Mouse (Mus musculus) liver, adult (tissue): ENCODE data around the gene Map2k7.

Experiments used
- GATA4 ChIP-seq: IDR thresholded peaks from 2 replicates; pipeline ENCODE4 v1.6.1; 2014; ENCODE audit warnings: mild to moderate bottlenecking, low read length; ENCODE audit not compliant: insufficient replicate concordance

Map2k7 gene

DNA sequence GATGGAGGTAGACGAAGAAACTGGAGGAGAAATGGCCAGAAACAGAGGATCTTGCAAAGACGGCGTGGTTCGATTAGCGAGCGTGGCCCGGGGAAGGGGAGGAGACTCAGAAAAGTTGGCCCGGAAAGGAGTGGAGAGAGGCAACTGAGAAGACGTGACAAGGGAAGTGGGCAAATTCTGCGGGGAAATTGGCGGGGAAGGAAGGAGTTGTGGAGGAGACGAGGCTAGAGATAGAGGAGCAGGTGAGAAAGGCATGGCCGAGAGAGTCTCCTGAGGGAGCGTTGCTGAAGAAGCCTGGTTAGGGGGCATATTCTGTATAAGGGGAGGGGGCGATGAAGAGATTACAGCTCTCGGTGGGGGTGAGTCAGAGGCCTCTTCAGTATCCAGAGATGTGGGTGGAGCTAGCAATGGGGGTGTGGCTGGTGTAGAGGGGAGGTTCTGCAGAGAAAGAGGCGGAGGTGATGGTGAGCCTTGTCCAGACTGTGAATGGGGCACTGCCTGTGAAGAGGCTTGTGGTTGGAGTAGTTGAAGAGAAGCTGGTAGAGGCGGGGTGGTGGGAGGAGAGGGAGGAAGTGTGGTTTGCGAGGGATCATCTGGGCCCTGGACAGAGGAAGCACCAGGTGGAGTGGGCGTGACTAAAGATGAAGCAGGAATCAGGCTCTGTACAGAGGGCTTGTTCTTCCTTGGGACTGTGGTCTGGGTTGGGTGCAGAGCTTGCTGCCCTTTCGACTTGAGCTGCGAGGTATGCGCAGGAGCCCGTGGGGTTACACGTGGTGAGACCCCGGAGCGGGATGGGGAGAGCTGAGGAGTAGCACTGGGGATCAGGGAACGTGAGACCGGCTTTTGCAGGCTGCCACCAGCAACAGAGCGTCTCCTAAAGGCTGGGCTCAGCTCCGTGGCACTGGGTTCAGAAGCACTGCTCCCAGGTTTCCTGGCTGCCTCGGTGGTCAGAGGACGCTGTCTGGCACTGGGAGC, 24.2 kb upstream of the Map2k7 start:
- no peak for TF ChIP-seq GATA4

DNA sequence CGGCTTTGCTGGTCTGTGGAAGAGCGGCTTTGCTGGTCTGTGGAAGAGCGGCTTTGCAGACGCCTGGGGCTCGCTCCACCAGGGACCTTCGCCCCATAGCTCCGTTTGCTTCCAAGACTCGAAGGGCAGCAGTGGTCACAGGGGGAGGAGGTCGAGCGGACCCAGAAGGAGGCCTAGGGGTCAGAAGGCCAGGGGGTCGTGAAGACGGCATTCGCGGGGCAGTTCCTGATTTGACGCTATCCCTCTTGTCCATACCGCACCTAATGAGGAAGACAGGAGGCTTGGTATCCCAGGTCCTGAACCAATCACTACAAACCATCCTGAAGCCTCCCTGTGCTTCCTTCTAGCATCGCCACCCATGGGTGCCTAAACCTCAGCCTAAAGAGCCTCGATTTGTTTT, 22.2 kb upstream of the Map2k7 start:
- no peak for TF ChIP-seq GATA4

DNA sequence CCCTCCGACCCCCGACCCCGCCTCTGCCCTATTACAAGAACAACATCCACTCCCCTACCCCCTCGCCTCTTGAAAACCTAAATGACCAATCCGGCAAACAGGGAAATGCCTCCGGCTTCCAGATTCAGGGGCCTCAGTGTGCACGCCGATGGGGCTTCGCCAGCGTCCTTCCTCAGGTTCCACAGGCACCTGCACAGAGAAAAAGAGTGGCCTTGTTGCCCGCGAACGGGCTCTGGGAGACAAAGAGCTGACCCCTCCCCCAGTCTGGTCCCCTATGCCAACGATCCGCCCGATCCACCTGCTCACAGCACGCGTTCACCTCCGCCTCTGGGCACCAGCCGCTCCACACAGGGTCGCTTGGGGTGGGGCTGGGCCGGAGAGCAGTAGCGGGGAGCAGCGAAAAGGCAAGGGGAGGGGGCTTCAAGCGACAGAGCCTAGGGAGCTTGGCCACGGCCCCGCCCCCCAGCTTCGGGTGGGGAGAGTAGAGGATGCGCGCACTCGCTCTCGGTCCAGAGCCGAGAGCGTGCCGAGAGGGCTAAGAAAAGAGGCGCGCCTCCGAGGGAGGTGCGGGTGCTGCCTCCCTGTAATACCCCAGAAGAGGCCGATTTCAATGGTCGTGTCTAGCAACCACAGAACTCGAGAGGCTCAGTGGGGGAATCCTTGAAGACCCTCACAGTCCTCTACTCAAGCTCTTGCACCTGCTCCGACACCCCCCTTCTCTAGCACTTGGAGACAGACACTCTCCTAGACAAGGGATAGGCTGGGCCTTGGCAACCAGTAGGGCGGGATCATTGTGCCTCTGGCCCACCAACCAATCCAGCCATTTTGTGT, 21.5 kb upstream of the Map2k7 start, which contains the start of gene Prr36:
Gene Prr36, minus strand, starts transcription at position 669 of the 831 bp plus-strand sequence.
- no peak for TF ChIP-seq GATA4

DNA sequence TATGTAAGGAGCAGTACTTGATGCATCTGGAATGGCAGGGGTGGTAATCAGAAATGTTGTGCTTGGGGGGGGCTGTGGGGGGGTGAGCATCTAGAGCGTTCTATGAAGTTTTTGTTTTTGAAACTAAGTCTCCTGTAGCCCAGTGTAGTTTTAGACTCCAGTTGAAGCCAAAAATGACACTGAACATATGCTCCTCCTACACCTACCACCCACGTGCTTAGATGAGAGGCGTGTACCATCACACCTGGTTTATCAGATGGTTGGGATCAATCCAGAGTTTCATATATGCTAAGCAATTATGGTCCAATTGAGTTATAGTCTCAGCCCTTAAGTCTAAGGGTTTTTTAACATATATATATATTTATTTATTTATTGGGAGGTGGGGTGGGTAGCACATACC, 18.9 kb upstream of the Map2k7 start:
- TF ChIP-seq GATA4 = no peak

DNA sequence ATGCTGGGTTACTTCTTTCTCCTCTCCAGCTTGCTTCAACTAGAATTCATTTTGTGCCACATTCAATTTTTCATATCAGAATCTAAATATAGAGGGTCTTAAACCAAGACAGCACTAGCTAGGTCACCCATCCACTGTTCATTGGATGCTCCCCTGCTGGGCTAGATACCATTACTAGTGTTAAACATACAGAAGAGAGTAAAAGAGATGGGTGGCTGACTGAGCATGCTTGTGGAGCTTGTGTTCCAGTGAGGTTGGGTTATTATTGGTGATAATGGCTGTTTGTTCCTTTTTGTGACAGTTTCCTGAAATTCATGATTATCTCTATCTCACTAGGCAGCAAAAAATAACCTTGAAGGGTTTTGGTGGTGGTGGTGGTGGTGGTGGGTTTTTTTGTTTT, 16.5 kb upstream of the Map2k7 start:
- TF ChIP-seq GATA4 = no peak

DNA sequence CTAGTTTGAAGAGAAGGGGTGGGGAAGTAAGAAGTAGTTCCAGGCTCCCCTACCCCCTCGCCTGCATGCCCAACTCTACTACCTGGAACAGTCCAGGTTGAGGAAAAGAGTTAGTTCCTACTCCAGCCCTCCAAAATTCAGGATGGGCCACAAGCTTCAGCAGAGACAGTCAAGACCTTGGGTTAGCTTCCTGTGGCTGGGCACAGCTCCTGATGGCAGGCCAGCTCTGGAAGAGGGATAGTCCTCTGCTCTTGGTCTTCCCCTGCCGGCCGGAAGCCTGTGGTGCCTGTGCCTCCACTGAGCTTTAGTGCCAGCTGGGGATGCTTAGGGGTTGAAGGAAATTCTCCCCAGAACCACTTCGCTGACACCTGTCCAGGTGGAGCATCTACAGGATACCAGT, 12.2 kb upstream of the Map2k7 start:
- no peak for TF ChIP-seq GATA4

DNA sequence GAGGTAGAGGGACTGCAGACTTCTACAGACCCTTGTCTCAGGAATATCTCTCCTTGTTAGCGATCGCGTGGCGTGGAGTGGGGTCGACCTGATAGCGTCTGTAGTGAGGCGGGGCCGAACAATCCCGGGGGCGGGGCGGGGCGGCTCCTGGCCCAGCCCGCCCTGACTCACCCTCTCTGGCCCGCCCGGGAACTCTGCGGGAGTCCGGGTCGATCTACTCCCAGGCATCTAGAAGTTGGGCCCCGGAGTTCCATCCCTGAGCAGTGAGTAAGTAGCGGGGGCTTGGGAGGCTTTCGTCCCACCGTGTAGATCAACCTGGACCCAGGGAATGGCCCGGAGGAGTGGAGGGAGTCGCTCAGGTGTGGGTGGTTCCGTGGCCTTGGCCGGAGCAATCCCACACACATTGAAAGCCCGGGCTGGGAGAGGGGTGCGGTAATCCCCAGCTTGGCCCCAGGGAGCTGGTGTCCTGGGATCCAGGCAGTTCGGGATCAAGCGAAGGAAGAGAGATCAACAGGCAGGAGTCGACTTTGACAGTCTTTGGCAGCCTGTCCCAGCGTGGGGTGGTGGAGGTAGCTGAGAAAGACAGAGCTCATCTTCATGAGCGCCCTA, 11.7 kb upstream of the Map2k7 start, which contains the start of gene Lrrc8e:
Gene Lrrc8e, plus strand, starts transcription at position 89 of the 609 bp plus-strand sequence.
- no peak for TF ChIP-seq GATA4

DNA sequence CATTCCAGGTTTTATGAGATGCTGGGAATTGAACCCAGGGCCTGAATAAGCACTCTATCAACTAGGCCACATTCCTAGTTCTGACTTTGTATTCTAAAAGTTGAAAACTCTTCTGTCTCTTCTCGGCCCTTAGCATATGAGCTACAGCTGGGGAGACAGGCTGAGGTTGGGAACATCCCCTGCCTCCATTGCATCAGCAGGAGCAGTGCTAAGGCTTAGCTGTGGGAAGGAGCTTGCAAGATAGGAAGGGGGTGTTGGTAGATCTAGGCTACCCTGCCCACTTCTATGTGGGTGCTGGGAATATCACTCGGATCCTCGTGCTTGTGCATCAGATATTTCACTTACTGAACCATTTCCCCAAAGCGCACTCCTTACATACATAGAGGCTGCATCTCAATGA, 10.6 kb upstream of the Map2k7 start:
- TF ChIP-seq GATA4 = no peak

DNA sequence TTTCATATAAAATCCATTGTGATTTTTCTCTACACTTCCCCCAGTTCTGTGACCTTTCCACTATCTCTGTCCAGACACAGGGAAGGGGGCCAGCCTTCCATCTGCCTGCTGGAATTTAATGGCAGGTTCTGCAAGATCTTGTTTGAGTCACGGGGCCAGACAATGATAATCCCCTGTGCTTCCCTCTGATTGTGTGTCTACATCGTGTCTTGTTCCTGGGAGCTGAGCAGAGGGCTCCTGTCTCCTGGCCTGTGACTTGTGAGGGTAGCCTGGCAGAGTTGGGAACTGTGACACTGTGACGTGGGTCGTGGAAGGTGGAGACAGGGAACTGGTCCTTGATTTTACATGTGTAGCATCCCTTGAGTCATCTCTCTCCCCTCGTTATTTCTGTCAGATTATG, 8.8 kb upstream of the Map2k7 start:
- TF ChIP-seq GATA4 = no peak

DNA sequence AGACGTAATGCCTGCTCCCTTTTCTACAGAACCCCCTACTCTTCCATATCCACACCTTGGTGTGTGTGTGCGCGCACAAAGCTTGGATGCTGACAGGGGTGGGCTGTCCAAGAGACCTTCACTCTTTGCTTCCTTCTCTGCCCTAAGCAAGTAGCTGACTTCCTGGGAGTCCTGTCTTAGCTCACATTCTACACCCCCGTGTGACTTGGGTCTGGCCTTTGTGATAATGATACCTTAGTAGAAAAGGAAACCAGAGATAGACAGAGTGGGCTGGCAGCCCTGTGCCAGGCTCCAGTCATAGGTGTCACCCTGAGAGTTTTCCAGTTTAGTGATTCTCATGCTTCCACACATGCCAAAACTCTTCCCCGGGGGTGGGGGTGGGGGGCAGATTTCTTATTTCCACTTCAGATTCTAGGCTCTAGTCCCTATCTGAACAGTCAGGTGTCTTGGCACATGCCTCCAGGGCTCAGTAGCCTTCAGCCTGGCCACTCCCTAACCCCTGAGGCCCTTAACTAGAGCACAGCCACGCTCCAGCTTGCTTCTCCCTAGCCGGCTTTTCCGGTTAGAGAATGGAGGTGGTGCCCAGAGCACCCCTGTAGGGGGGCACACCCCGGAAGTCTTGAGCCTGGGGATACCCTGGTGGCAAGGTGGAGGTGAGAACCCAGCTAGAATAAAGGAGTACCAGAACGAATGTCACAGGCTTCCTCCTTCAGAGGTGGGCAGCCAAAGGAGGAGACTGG, 7.8 kb upstream of the Map2k7 start:
- TF ChIP-seq GATA4 = no peak

DNA sequence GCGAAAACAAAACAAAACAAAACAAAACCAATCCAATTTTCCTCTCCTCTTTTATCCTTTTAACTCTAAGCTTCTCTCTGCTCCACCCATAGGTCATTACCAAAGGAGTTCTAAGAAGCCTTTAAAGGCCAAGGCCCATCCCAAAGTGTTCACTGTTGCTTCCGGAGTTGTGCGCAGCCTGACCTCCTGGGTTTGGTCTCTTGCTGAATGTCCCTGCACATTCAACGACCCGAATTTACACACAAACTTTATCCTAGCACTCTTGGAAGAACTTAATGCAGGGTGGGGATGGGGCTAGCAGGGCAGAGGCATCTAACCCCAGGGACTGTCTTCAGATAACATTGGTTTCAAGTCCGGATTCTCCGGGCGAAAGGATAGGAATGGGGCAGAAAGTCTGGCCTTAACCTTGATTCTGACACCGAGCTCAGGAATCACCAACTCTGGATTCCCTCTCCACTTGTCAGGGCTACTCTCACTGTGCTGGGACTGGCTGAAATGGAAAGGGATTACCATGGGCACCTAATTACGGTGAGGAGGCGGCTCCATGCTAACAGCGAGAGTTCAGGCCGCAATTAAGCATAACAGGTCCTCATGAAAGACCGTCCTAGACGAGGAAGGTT, 616 bp upstream of the Map2k7 start:
- TF ChIP-seq GATA4 = no peak

DNA sequence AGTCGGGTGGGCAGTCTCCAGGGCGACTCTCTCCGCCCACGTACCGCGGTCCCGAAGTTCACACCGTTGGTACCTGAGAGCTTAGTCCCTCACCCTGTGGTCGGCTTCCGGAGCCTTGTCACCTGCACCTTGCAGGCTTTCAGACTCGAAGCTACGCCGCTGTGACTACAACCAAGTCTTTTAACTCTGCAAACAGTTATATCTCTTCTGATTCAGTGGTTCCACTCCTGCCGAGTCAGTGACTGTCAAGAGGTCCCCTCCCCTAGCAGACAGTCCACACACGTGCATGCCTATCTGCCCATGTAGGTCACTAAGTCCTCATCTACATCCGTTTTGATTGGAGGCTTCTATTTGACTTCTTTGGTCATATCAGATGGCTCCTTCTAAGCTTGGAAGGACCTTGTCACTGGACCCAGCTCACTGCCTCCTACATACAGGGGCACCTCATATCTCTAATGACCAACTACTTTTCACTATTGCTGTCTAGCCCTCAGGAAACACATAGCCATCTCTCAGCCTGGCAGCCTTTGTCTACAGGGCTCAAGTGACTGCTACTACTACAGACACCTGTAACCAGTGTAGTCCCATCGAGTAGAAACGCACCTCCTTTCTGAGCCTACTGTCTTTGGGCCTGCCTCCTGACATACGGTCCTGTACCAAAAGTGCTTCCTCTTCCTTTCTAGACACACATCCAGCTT, 802 bp downstream of the Map2k7 start:
- no peak for TF ChIP-seq GATA4

DNA sequence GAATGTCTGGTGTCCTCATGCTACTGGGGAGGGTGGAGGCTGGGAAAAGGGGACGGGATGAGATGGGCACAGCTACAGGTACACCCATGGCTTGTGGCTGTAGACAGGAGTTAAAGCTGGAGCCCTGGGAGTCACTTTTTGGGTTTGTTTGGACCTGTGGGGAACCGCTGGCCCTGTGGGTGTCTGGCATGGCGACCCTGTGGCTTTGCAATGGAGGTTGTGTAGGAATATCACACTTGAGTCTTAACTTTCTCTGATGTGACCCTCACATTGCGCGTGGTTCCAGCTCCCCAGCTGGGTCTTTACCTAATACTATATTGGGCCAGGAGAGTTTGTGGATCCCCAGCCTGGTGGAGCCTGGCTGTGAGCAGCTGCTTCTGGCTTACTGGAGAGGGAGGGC, 6.5 kb downstream of the Map2k7 start:
- no peak for TF ChIP-seq GATA4

DNA sequence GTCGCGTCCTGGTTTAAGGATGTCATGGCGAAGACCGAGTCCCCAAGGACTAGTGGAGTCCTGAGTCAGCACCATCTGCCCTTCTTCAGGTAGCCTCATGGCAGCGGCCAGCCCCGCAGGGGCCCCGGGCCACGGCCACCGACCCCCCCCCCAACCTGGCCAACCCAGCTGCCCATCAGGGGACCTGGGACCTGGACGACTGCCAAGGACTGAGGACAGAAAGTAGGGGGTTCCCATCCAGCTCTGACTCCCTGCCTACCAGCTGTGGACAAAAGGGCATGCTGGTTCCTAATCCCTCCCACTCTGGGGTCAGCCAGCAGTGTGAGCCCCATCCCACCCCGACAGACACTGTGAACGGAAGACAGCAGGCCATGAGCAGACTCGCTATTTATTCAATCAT, 7.2 kb downstream of the Map2k7 start:
- TF ChIP-seq GATA4 = no peak
